Mouse (Mus musculus) stomach, postnatal 0 days (tissue): ENCODE results near the gene Rasgrp4. TPM values are rescaled to one million over a fixed set of nuclear protein-coding genes. Genes with fewer than 3 reads are reported as not detected.

Experiments
- ATAC-seq: fragments of 200-750 bp; cut with Nextera tagmentation; 2 replicates; pipeline ENCODE4 v1.8.0; 2017; ENCODE audit not compliant: low FRiP score, low TSS enrichment
- DNase-seq: peaks from one replicate; pipeline ENCODE4 v3.0.0-alpha.2; 2016; ENCODE audit warnings: low spot score
- H3K27ac ChIP-seq: fragments of 300-500 bp; sonication (generic); replicated peaks from 2 replicates; pipeline ENCODE4 v1.5.1; 2014; ENCODE audit warnings: mild to moderate bottlenecking, control low read depth
- H3K27me3 ChIP-seq: fragments of 300-500 bp; sonication (generic); 2 replicates; pipeline ENCODE4 v1.6.1; 2014; ENCODE audit warnings: low read length; ENCODE audit not compliant: control insufficient read depth, insufficient read depth
- H3K36me3 ChIP-seq: fragments of 300-500 bp; sonication (generic); 2 replicates; pipeline ENCODE4 v1.6.1; 2014; ENCODE audit warnings: low read length, mixed read lengths; ENCODE audit not compliant: control insufficient read depth, insufficient read depth
- H3K4me1 ChIP-seq: fragments of 300-500 bp; sonication (generic); replicated peaks from 2 replicates; pipeline ENCODE4 v1.6.1; 2014; ENCODE audit warnings: antibody characterized with exemption; ENCODE audit not compliant: control insufficient read depth, insufficient read depth
- H3K4me2 ChIP-seq: fragments of 300-500 bp; sonication (generic); replicated peaks from 2 replicates; pipeline ENCODE4 v1.6.1; 2014; ENCODE audit warnings: low read depth, mild to moderate bottlenecking, control low read depth, moderate library complexity
- H3K4me3 ChIP-seq: fragments of 300-500 bp; sonication (generic); 2 replicates; pipeline ENCODE4 v1.5.1; 2014; ENCODE audit warnings: low read depth, low read length, control low read depth
- H3K9ac ChIP-seq: fragments of 300-500 bp; sonication (generic); 2 replicates; pipeline ENCODE4 v1.6.1; 2014; ENCODE audit warnings: mild to moderate bottlenecking, low read length, control low read depth, mixed read lengths
- H3K9me3 ChIP-seq: fragments of 300-500 bp; sonication (generic); 2 replicates; pipeline ENCODE4 v1.6.1; 2016; ENCODE audit warnings: low read length; ENCODE audit not compliant: control insufficient read depth
- CTCF ChIP-seq: IDR thresholded peaks from 2 replicates; pipeline ENCODE4 v1.5.1; 2016; ENCODE audit warnings: antibody characterized with exemption, low read depth, mild to moderate bottlenecking, moderate library complexity
- EP300 ChIP-seq: optimal IDR thresholded peaks from 2 replicates; pipeline ENCODE3; 2016; ENCODE audit warnings: antibody characterized with exemption
- WGBS: fragments of 180-500 bp; shearing (Covaris S2); extraction: QIAGEN DNeasy Blood & Tissue Kit; methylation state at CpG from one replicate; pipeline ENCODE4 v1.1.7; 2014; 5-methylcytosine and 5-hydroxymethylcytosine counted together
- polyA plus RNA-seq: library from polyadenylated mRNA; unstranded; fragments of >200 nt; fragmentation: Nextera tagmentation; extraction: Ambion mirVana; gene quantifications from 2 replicates; pipeline ENCODE4 v1.2.1, GENCODE M21; 2015

Rasgrp4 gene
- polyA plus RNA-seq, 1 experiment from 2014 or later = 0.35 TPM

- no peak for TF ChIP-seq EP300
- TF ChIP-seq CTCF = no peak
- Histone ChIP-seq H3K9ac (no peak overlapping the region), H3K4me3 (no peak overlapping the region), H3K4me1 (peaks cover 6% of the 10 kb centered on the region; the same call in 1 of the 2 replicates), H3K27ac (no peak overlapping the region), H3K27me3 (no peaks in the 10 kb centered on the region), H3K4me2 (no peak overlapping the region), H3K9me3 (no peaks in the 10 kb centered on the region), H3K36me3 (no peaks in the 10 kb centered on the region; the same call in 1 of the 2 replicates)
- no peak for ATAC-seq
- no peak for DNase-seq
- 33% methylated on average over 18 of the region's 19 CpGs for WGBS
Observed at GRCm38 (mm10) chr7:29167656-29168055, 33.0 kb downstream of the Rasgrp4 start.

GRCm38 (mm10) chr7:29168121-29168695 is 33.6 kb downstream of the Rasgrp4 start:
- H3K27me3 ChIP-seq = no peaks in the 10 kb centered on the region
- DNase-seq (no peak), ATAC-seq (no peak)
- no peak overlapping the region for H3K9ac ChIP-seq
- TF ChIP-seq CTCF (no peak), EP300 (no peak)
- 19% methylated on average over 10 of the region's 10 CpGs for WGBS
- H3K4me1 ChIP-seq = peaks cover 6% of the 10 kb centered on the region; the same call in 1 of the 2 replicates
- no peaks in the 10 kb centered on the region; the same call in 1 of the 2 replicates for H3K36me3 ChIP-seq
- peak overlapping the region; percentile 54; the same call in 1 of the 2 replicates for H3K4me3 ChIP-seq
- H3K27ac ChIP-seq = no peak overlapping the region
- peak overlapping the region; percentile 72; the same call in 1 of the 2 replicates for H3K4me2 ChIP-seq
- no peaks in the 10 kb centered on the region for H3K9me3 ChIP-seq

GRCm38 (mm10) chr7:29168791-29169230 is 34.2 kb downstream of the Rasgrp4 start:
- DNase-seq (no peak), ATAC-seq (no peak)
- Histone ChIP-seq H3K36me3 (peaks cover 3% of the 10 kb centered on the region), H3K9me3 (no peaks in the 10 kb centered on the region), H3K4me3 (peak overlapping the region; percentile 54), H3K27ac (no peak overlapping the region), H3K4me2 (peak overlapping the region; percentile 72), H3K9ac (peak overlapping the region; percentile 52), H3K4me1 (peaks cover 6% of the 10 kb centered on the region; the same call in 1 of the 2 replicates), H3K27me3 (no peaks in the 10 kb centered on the region)
- 1% methylated on average over 14 of the region's 14 CpGs for WGBS
- no peak for TF ChIP-seq EP300
- TF ChIP-seq CTCF = no peak

- no peaks in the 10 kb centered on the region for H3K9me3 ChIP-seq
- WGBS = under 1% methylated on average over 24 of the region's 39 CpGs
- ATAC-seq (peak; percentile 76), DNase-seq (peak; percentile 72)
- peak overlapping the region; percentile 72 for H3K4me2 ChIP-seq
- H3K27me3 ChIP-seq = no peaks in the 10 kb centered on the region
- H3K9ac ChIP-seq = peak overlapping the region; percentile 52
- TF ChIP-seq CTCF (no peak), EP300 (no peak)
- H3K4me3 ChIP-seq = peak overlapping the region; percentile 54
- peaks cover 6% of the 10 kb centered on the region; the same call in 1 of the 2 replicates for H3K4me1 ChIP-seq
- H3K27ac ChIP-seq = peak overlapping the region; percentile 79; the same call in 1 of the 2 replicates
- H3K36me3 ChIP-seq = peaks cover 5% of the 10 kb centered on the region
Observed at GRCm38 (mm10) chr7:29169231-29170065, 34.8 kb downstream of the Rasgrp4 start.

DNA sequence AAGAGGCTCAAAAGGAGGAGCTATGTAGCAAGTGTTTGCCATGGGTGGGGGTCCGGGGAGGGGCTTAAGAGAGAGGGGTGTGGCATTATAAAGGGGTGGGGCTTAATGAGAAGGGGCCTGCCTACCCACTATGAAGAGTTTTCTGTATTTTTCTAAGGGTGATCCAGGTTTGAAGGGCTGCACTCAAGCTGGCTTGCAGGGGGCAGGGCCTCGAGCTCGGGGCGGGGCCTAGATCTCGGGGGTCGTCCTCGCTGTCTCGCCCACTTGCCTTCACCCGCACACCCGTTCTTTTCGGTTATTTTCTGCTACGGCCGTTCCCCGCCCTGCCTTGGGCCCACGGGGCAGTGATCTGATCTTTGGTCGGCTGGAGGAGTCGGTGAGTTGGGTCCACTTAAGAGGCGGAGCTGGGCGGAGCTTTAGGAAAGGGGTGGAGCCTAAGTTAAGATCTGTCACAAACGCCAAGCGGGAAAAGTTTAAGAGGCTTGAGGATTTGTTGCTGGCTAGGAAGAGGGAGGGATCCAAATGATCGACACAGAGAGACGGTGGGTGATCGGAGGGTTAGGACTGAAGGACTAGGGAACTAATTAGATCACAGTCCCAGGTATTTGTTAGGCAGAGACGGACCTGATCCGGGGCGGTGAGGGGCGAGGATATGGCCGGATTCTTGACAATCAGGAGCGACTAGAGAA is 35.6 kb downstream of the Rasgrp4 start, which contains the start of the genes Ggn and Spred3:
TSS of gene Ggn (plus strand) at position 145 of the 689 bp plus-strand sequence.
TSS of gene Spred3 (minus strand) at position 346 of the 689 bp plus-strand sequence.
- Histone ChIP-seq H3K4me3 (peak within 1 kb of the TSS; percentile 54), H3K27ac (peak within 1 kb of the TSS; percentile 79), H3K9ac (peak within 1 kb of the TSS; percentile 55), H3K27me3 (no peaks in the 10 kb centered on the region), H3K4me1 (peaks cover 6% of the 10 kb centered on the region; the same call in 1 of the 2 replicates), H3K9me3 (no peaks in the 10 kb centered on the region), H3K36me3 (peaks cover 12% of the 10 kb centered on the region), H3K4me2 (peak within 1 kb of the TSS; percentile 72)
- WGBS = under 1% methylated on average over 30 of the region's 30 CpGs
- ATAC-seq (peak; percentile 67), DNase-seq (peak; percentile 82)
- TF ChIP-seq EP300 (no peak), CTCF (0 out of 2 replicates have a peak, but pooled peaks have one; percentile 10)
